Mouse (Mus musculus) stomach, embryonic 14.5 days (tissue): Measurements from ENCODE around the gene Ppp5c. TPM values are rescaled to one million over a fixed set of nuclear protein-coding genes. Genes with fewer than 3 reads are reported as not detected.
A peak's percentile ranks its signal among the peaks of the same experiment; 100 is the strongest.
"Not testable (repeated sequence)": the region's sequence is repeated elsewhere in the genome, so short reads cannot be mapped to it uniquely, and the experiment has no call there.

ENCODE experiments used
- ATAC-seq: fragments of 200-750 bp; cut with Nextera tagmentation; 2 replicates; pipeline ENCODE4 v1.8.0; 2017; ENCODE audit warnings: low read depth, moderate TSS enrichment; ENCODE audit not compliant: insufficient number of reproducible peaks, insufficient read depth, low FRiP score
- H3K27ac ChIP-seq: fragments of 300-500 bp; sonication (generic); 2 replicates; pipeline ENCODE4 v1.5.1; 2014; ENCODE audit warnings: mild to moderate bottlenecking, low read length, moderate library complexity, mixed read lengths
- H3K27me3 ChIP-seq: fragments of 300-500 bp; sonication (generic); 2 replicates; pipeline ENCODE4 v1.6.1; 2014; ENCODE audit warnings: low read length, control low read depth, mixed read lengths; ENCODE audit not compliant: control insufficient read depth, insufficient read depth
- H3K36me3 ChIP-seq: fragments of 300-500 bp; sonication (generic); 2 replicates; pipeline ENCODE4 v1.6.1; 2014; ENCODE audit warnings: mild to moderate bottlenecking, control low read depth, low read length, moderate library complexity, mixed read lengths; ENCODE audit not compliant: control insufficient read depth, insufficient read depth
- H3K4me1 ChIP-seq: fragments of 300-500 bp; sonication (generic); 2 replicates; pipeline ENCODE4 v1.6.1; 2014; ENCODE audit warnings: low read length, control low read depth, mixed read lengths; ENCODE audit not compliant: control insufficient read depth, insufficient read depth
- H3K4me2 ChIP-seq: fragments of 300-500 bp; sonication (generic); replicated peaks from 2 replicates; pipeline ENCODE4 v1.6.1; 2014; ENCODE audit warnings: low read depth, low read length, control low read depth
- H3K4me3 ChIP-seq: fragments of 300-500 bp; sonication (generic); 2 replicates; pipeline ENCODE4 v1.5.1; 2014; ENCODE audit warnings: low read depth, low read length, control low read depth
- H3K9ac ChIP-seq: fragments of 300-500 bp; sonication (generic); replicated peaks from 2 replicates; pipeline ENCODE4 v1.6.1; 2014; ENCODE audit warnings: low read depth, mild to moderate bottlenecking, control low read depth, low read length, moderate library complexity, mixed read lengths
- H3K9me3 ChIP-seq: fragments of 300-500 bp; sonication (generic); 2 replicates; pipeline ENCODE4 v1.6.1; 2016; ENCODE audit warnings: low read depth, low read length, control low read depth; ENCODE audit not compliant: control insufficient read depth
- WGBS: fragments of 180-500 bp; shearing (Covaris S2); extraction: QIAGEN DNeasy Blood & Tissue Kit; methylation state at CpG from one replicate; pipeline ENCODE4 v1.1.7; 2014; 5-methylcytosine and 5-hydroxymethylcytosine counted together
- polyA plus RNA-seq: library from polyadenylated mRNA; unstranded; fragments of >200 nt; fragmentation: Nextera tagmentation; extraction: Ambion mirVana; gene quantifications from 2 replicates; pipeline ENCODE4 v1.2.1, GENCODE M21; 2014

Ppp5c gene
- 93.6 and 94.4 TPM in 2 replicates for polyA plus RNA-seq

DNA sequence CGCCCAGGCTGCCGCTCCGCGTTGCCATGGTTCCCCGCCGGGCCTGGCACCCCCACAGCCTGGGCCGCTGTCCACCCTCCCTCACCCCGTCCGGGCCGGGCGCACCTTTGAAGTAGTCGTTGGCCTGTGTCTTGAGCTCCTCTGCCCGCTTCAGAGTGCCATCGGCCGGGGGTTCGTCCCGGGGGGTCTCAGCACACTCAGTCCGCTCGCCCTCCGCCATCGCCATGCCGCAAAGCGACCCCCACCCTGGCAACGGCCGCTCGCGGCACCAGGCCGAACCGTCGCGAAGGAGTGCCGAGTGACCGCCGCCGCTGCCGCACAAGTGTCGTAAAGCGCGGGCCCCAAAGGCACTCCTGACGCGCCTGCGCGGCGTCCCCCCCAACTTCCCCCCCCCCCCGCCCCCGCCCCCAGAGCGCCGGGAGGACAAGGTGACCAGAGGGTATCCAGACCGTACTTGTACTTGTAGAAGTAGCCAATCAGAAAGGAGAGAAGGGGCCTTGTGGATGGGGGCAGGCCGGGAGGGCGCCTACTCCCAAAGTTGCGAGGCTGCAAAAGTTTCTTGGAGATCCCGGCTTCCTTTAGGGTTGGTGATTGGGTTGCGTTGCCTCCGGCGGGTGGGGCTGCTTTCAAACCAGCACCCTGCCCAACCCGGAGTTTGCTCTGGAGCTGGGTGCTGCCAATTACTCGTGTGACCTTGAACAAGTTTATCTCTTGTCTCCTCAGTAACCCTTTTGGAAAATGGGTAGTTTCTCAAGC lies at the start of gene Ppp5c:
Ppp5c (minus strand) TSS at position 337 of the 756 bp plus-strand sequence.
- peak; percentile 87 for ATAC-seq
- 0% methylated on average over 58 of the region's 58 CpGs for WGBS
- H3K27ac ChIP-seq: peak within 1 kb of the TSS; percentile 71

DNA sequence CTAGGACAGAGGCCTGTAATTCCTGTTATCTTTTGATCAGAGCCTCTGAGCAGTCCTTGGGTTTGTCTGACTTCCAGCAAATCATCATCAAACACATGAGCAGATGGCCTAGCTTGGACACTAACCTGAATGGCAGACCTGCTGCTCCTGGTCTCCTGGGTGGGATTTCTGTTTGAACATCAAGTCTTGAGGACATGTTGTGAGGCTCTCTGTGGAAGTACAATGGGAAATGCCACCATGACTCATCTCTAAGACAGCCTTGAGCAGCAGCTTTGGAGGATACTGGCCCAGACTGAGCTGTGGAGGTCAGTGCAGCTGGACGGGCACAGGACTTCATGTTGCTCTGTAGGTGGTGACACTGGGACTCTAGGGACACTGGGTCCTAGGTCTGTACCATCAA lies 48.8 kb upstream of the Ppp5c start:
- Histone ChIP-seq H3K9ac (no peak overlapping the region), H3K4me1 (no peaks in the 10 kb centered on the region), H3K27ac (no peak overlapping the region), H3K36me3 (no peaks in the 10 kb centered on the region), H3K4me2 (no peak overlapping the region), H3K27me3 (no peaks in the 10 kb centered on the region), H3K4me3 (no peak overlapping the region), H3K9me3 (no peaks in the 10 kb centered on the region; the same call in 1 of the 2 replicates)
- 88% methylated on average over 1 of the region's 1 CpGs for WGBS
- no peak for ATAC-seq

More for the DNA sequence above, at the start of gene Ppp5c:
- Histone ChIP-seq H3K4me1 (peaks cover 20% of the 10 kb centered on the region), H3K9ac (peak within 1 kb of the TSS; percentile 56), H3K4me2 (peak within 1 kb of the TSS; percentile 93), H3K9me3 (no peaks in the 10 kb centered on the region), H3K36me3 (peaks cover 12% of the 10 kb centered on the region), H3K4me3 (peak within 1 kb of the TSS; percentile 79), H3K27me3 (no peaks in the 10 kb centered on the region)

DNA sequence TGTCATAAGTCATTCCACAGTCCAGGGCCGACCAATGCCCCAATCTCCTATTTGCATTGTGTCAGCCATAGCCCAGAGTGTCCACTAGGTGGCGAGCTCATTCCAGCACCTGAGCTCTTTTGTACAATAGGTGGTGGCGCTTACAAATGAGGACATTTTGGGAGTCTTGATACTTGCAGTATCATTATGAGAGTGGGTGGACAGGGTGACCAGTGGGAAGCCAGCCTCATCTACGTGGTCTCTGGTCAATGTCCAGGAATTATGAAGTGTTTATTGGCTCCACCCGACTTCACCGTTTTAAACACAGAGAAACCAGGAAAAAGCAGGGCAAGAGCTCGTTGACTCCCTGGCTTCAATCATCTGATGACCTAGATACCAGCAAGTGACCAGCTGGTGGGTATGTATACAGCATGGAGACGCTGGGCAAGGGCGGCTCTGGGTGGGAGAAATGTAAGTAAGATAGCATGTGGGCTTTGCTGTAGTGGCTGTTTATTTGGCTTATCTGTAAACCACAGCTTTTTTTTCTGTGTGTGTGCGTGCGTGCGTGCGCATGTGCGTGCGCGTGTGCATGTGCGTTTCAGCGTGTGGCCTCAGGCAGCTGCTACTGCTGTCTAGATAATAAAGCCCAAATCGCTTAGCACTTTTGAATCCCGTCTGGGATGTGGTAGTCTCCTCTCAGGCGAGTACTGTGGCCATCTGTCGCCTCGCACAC lies 46.3 kb upstream of the Ppp5c start, which contains the start of gene Psg16:
Psg16 (plus strand) TSS at position 137 of the 712 bp plus-strand sequence.
- WGBS: 57% methylated on average over 23 of the region's 23 CpGs
- Histone ChIP-seq H3K27ac (no peak within 1 kb of the TSS), H3K4me2 (0 out of 2 replicates have a peak within 1 kb of the TSS, but pooled peaks have one; percentile 13), H3K4me3 (no peak within 1 kb of the TSS), H3K27me3 (no peaks in the 10 kb centered on the region), H3K9me3 (no peaks in the 10 kb centered on the region; the same call in 1 of the 2 replicates), H3K4me1 (no peaks in the 10 kb centered on the region), H3K9ac (no peak within 1 kb of the TSS), H3K36me3 (no peaks in the 10 kb centered on the region)
- ATAC-seq: peak; percentile 67; the same call in 1 of the 2 replicates

DNA sequence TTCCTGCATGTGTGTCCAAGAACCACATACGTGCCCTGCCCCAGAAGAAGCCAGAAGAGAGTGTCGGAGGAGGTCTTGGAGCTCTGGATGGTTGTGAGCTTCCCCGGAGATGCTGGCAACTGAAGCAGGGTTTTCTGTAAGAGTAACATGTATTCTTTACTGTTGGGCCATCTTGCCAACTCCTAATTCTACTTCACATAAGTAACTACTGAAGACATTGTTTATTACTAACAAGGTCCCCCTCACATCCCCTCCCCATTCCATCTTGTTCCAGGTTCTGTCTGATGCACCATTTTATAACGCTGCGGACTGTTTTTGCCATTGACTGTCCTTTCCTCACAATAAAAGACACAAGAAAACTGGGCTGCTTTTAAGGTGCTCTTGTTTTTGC lies 45.8 kb upstream of the Ppp5c start:
- no peak overlapping the region for H3K4me2 ChIP-seq
- WGBS: 57% methylated on average over 5 of the region's 5 CpGs
- H3K9me3 ChIP-seq: no peaks in the 10 kb centered on the region; the same call in 1 of the 2 replicates
- no peak overlapping the region for H3K9ac ChIP-seq
- no peak for ATAC-seq
- no peaks in the 10 kb centered on the region for H3K4me1 ChIP-seq
- no peaks in the 10 kb centered on the region for H3K36me3 ChIP-seq
- no peak overlapping the region for H3K4me3 ChIP-seq
- H3K27me3 ChIP-seq: no peaks in the 10 kb centered on the region
- no peak overlapping the region for H3K27ac ChIP-seq

DNA sequence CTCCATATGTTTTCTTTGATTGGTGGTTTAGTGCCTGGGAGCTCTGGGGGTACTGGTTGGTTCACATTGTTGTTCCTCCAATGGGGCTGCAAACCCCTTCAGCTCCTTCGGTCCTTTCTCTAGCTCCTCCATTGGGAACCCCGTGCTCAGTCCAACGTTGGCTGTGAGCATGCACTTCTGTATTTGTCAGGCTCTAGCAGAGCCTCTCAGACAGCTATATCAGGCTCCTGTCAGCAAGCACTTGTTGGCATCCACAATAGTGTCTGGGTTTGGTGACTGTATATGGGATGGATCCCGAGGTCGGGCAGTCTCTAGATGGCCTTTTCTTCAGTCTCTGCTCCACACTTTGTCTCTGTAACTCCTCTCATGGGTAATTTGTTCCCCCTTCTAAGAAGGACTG lies 39.9 kb upstream of the Ppp5c start:
- not testable (repeated sequence) for H3K4me1 ChIP-seq, ATAC-seq, H3K4me3 ChIP-seq, H3K27ac ChIP-seq, H3K36me3 ChIP-seq, H3K9me3 ChIP-seq, H3K4me2 ChIP-seq, H3K9ac ChIP-seq, H3K27me3 ChIP-seq
- WGBS: 68% methylated on average over 5 of the region's 5 CpGs

DNA sequence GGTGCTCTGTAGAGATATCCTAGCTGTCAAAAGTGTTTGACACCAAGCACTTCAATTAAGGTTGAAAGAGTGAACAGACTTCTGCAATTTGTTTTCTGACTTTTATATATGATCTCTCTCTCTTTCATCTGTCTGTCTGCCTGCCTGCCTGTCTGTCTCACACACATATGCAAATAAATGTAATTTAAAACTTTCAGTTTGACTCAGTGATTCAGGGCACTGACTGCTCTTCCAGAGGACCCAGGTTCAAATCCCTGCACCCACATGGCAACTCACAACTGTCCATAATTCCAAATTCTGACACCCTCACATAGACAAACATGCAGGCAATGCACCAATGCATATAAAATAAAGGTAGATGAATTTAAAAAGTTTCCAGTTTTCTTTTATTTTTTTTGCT lies 39.3 kb upstream of the Ppp5c start:
- ATAC-seq: no peak
- H3K4me3 ChIP-seq: no peak overlapping the region
- peaks cover 6% of the 10 kb centered on the region for H3K4me1 ChIP-seq
- H3K9ac ChIP-seq: no peak overlapping the region
- no peaks in the 10 kb centered on the region for H3K9me3 ChIP-seq
- H3K27ac ChIP-seq: no peak overlapping the region
- no peaks in the 10 kb centered on the region for H3K36me3 ChIP-seq
- no peaks in the 10 kb centered on the region for H3K27me3 ChIP-seq
- H3K4me2 ChIP-seq: no peak overlapping the region

DNA sequence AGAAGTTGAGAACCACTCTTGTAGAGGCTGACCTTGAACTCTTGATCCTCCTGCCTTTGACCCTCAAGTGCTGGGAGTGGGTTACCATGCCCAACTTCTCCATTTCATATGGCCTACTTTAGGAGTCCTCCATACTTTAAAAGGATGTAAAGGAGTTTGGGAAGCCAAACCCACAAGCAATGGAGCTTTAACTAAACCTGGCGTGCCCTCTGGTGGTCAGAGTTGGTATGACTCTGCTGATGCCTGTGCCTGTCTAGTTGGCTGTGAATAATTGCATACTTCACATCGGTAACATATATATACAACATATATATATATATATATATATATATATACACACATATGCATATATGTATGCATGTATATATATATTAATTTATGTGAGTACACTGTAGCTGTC lies 38.7 kb upstream of the Ppp5c start:
- Histone ChIP-seq H3K27me3 (no peaks in the 10 kb centered on the region), H3K4me2 (no peak overlapping the region), H3K4me1 (peaks cover 6% of the 10 kb centered on the region), H3K9ac (no peak overlapping the region), H3K9me3 (no peaks in the 10 kb centered on the region), H3K4me3 (no peak overlapping the region), H3K36me3 (no peaks in the 10 kb centered on the region), H3K27ac (no peak overlapping the region)
- ATAC-seq: no peak
- 3% methylated on average over 2 of the region's 2 CpGs for WGBS

DNA sequence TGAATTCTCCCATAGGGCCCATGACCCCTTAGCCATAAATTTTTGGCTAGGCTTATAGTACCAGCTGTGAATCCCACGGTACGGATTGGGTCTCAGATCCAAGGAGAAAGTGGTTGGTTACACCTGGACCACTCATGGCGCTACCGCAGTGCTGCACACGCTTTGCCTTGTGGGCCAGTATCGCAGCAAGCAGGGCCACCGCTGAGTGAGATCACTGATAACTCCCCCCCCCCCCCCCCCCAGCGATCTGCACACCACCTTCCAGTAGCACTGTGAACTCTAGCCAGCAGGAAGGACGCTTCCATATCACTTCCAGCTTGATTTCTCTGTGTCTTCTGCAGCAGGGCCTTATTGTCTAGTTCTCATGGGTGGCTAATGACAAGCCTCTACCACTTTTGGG lies 37.9 kb upstream of the Ppp5c start:
- Histone ChIP-seq H3K4me3 (no peak overlapping the region), H3K36me3 (no peaks in the 10 kb centered on the region), H3K4me1 (peaks cover 14% of the 10 kb centered on the region), H3K9ac (no peak overlapping the region), H3K9me3 (no peaks in the 10 kb centered on the region), H3K4me2 (no peak overlapping the region), H3K27me3 (no peaks in the 10 kb centered on the region), H3K27ac (no peak overlapping the region)
- ATAC-seq: no peak
- 64% methylated on average over 9 of the region's 9 CpGs for WGBS
